ENCODE assay signal across 13 mouse cellular contexts in the genomic region with DNA sequence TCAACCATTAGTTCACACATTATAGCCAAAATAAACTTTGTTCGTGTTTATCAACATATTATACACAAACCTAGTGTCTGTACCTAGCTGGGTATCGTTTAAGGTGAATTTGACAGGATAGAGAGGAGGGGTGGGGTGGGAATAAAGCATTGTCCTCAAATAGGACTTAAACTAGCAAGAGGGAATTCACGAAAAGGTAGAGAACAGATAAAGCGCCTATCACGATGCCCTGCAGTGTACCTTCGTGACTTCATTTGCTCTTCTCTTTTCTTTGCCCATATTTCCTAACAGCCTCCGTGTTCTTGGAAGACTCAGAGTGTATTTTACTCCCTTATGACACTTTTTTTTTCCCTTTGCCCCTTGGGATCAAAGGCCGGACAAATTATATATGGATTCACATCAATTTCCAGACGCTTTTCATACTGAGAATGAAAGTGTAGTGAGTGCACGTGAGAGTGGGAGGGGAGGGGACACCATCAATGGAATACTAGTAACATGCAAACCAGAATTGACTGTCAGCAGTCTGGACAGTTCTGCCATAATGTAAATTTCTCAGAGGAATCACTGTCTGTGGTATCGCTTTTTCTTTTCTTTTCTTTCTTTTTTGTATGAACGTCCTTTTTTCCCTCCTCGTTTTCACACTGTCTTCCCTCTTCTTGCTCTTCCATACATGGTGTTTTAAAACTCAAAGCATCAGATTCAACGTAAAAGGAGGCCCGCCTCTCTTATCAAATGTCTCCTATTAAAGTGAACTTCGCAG. TPM values are rescaled to one million over a fixed set of nuclear protein-coding genes. Genes with fewer than 3 reads are reported as not detected.
DNase-seq lines count a peak whose midpoint lies in the region; ATAC-seq and TF ChIP-seq lines count a peak whose summit lies in the region.
"Had no signal": no experiment of that assay in that cellular context is flagged by ENCODE, and none has a peak within 500 bp of the region (broad histone marks: within the 10 kb centered on the region; RNA-seq: fewer than 3 reads in every experiment).

No protein-coding gene starts in this region.

- no peak overlapping the region for H3K27ac ChIP-seq in hindbrain, embryonic 14.5 days
- no peak overlapping the region for H3K27ac ChIP-seq in hindbrain, embryonic 12.5 days
- no peak overlapping the region for H3K27ac ChIP-seq in embryonic fibroblast, embryonic 13.5 days (ENCODE audit: insufficient read depth, low read length)
- H3K27ac ChIP-seq in midbrain, embryonic 14.5 days (replicated peaks; ENCODE audit: low read depth, low read length), result 0 out of 2 replicates have a peak overlapping the region, but pooled peaks have one; percentile 37
- H3K27ac ChIP-seq: kidney, postnatal 0 days had no signal

- 5% methylated on average over 16 of the region's 16 CpGs for whole genome bisulfite sequencing in hindbrain, embryonic 14.5 days
- 3% methylated on average over 16 of the region's 16 CpGs for WGBS in hindbrain, embryonic 12.5 days
- 4% methylated on average over 16 of the region's 16 CpGs for WGBS in midbrain, embryonic 14.5 days

- H3K27me3 ChIP-seq in hindbrain, embryonic 14.5 days (ENCODE audit: control insufficient read depth, insufficient read depth, low read length), result peaks cover 95% of the 10 kb centered on the region
- H3K27me3 ChIP-seq in hindbrain, embryonic 12.5 days, result peaks cover 79% of the 10 kb centered on the region
- H3K27me3 ChIP-seq in midbrain, embryonic 14.5 days (ENCODE audit: control insufficient read depth, insufficient read depth, low read length), result peaks cover 51% of the 10 kb centered on the region

- no peak for DNase-seq in hindbrain, embryonic 14.5 days (ENCODE audit: low spot score)
- DNase-seq in embryo, embryonic 11 days, result peak; percentile 25
- DNase-seq in midbrain, embryonic 14.5 days, result peak; percentile 47
- no peak for DNase-seq in adrenal gland, postnatal 25 days
- no peak for DNase-seq in liver
- DNase-seq in gastrocnemius, postnatal 25 days, result no peak
- DNase-seq: lung, postnatal 14 days had no signal

- peaks cover 12% of the 10 kb centered on the region; the same call in 1 of the 2 replicates for H3K4me1 ChIP-seq in hindbrain, embryonic 14.5 days (replicated peaks; ENCODE audit: control insufficient read depth, insufficient read depth, low read length)
- H3K4me1 ChIP-seq in hindbrain, embryonic 12.5 days, result peaks cover 15% of the 10 kb centered on the region
- H3K4me1 ChIP-seq in embryonic fibroblast, embryonic 13.5 days (ENCODE audit: control insufficient read depth, insufficient read depth, low read length), result no peaks in the 10 kb centered on the region
- peaks cover 22% of the 10 kb centered on the region for H3K4me1 ChIP-seq in midbrain, embryonic 14.5 days (ENCODE audit: control insufficient read depth, insufficient read depth, low read length)

- H3K4me3 ChIP-seq in hindbrain, embryonic 14.5 days (replicated peaks; ENCODE audit: low read length), result no peak overlapping the region
- H3K4me3 ChIP-seq in hindbrain, embryonic 12.5 days, result no peak overlapping the region
- H3K4me3 ChIP-seq in embryonic fibroblast, embryonic 13.5 days (ENCODE audit: insufficient read depth, low read length), result peak overlapping the region; percentile 10; the same call in 1 of the 2 replicates
- peak overlapping the region; percentile 51 for H3K4me3 ChIP-seq in midbrain, embryonic 14.5 days (replicated peaks; ENCODE audit: low read depth, low read length)

- ATAC-seq in hindbrain, embryonic 14.5 days (ENCODE audit: low FRiP score), result no peak
- ATAC-seq in hindbrain, embryonic 12.5 days (ENCODE audit: low FRiP score), result no peak
- ATAC-seq in midbrain, embryonic 14.5 days (ENCODE audit: low FRiP score, low TSS enrichment), result no peak

- H3K9ac ChIP-seq in hindbrain, embryonic 14.5 days, result no peak overlapping the region
- H3K9ac ChIP-seq in hindbrain, embryonic 12.5 days, result no peak overlapping the region
- peak overlapping the region; percentile 72; the same call in 1 of the 2 replicates for H3K9ac ChIP-seq in midbrain, embryonic 14.5 days (replicated peaks; ENCODE audit: low read length)

- H3K36me3 ChIP-seq in hindbrain, embryonic 14.5 days (replicated peaks; ENCODE audit: control insufficient read depth, insufficient read depth), result no peaks in the 10 kb centered on the region
- H3K36me3 ChIP-seq in hindbrain, embryonic 12.5 days, result no peaks in the 10 kb centered on the region
- no peaks in the 10 kb centered on the region for H3K36me3 ChIP-seq in midbrain, embryonic 14.5 days (ENCODE audit: control insufficient read depth, insufficient read depth, low read length)

- H3K9me3 ChIP-seq in hindbrain, embryonic 14.5 days (ENCODE audit: control insufficient read depth, low read length), result no peaks in the 10 kb centered on the region
- no peaks in the 10 kb centered on the region for H3K9me3 ChIP-seq in hindbrain, embryonic 12.5 days (replicated peaks)
- no peaks in the 10 kb centered on the region for H3K9me3 ChIP-seq in midbrain, embryonic 14.5 days (ENCODE audit: control insufficient read depth, low read length)

- no peak for TF ChIP-seq CTCF in embryonic fibroblast, embryonic 13.5 days (IDR thresholded peaks at IDR 0.05; ENCODE audit: borderline replicate concordance, insufficient read depth, low read length)

- TF ChIP-seq POLR2A in embryonic fibroblast, embryonic 13.5 days (IDR thresholded peaks at IDR 0.05; ENCODE audit: low read depth, low read length), result no peak

- H3K4me2 ChIP-seq in hindbrain, embryonic 14.5 days (replicated peaks), result peak overlapping the region; percentile 75
- no peak overlapping the region for H3K4me2 ChIP-seq in hindbrain, embryonic 12.5 days (replicated peaks)
- peak overlapping the region; percentile 80 for H3K4me2 ChIP-seq in midbrain, embryonic 14.5 days (ENCODE audit: low read length)

RNA-seq across cellular contexts. Expression of a gene that starts 8.8 kb away (rescaled TPM):
- polyA plus RNA-seq in hindbrain, embryonic 14.5 days (2014; fragmentation: Nextera tagmentation; extraction: Ambion mirVana), result 32.7 and 34.8 TPM in 2 replicates
- polyA plus RNA-seq in hindbrain, embryonic 12.5 days (2016; fragmentation: Nextera tagmentation; extraction: Ambion mirVana), result 40.3 and 40.7 TPM in 2 replicates
- 36.5 and 44.9 TPM in 2 replicates for polyA plus RNA-seq in embryonic fibroblast, embryonic 13.5 days (2011; ENCODE audit: insufficient read length, low read depth, missing spikeins)
- 42.2 and 50.9 TPM in 2 replicates for polyA plus RNA-seq in midbrain, embryonic 14.5 days (2014; fragmentation: Nextera tagmentation; extraction: Ambion mirVana)
- 33.5 and 34.8 TPM in 2 replicates for total RNA-seq in adrenal gland, postnatal 25 days (2021)
- 10 to 100 TPM; 11.7 to 14.0 TPM for total RNA-seq in gastrocnemius, postnatal 25 days (2021)

RNA-seq across cellular contexts. Expression of a gene that starts 9.2 kb away (rescaled TPM):
- 26.3 and 27.5 TPM in 2 replicates for polyA plus RNA-seq in hindbrain, embryonic 14.5 days (2014; fragmentation: Nextera tagmentation; extraction: Ambion mirVana)
- polyA plus RNA-seq in hindbrain, embryonic 12.5 days (2016; fragmentation: Nextera tagmentation; extraction: Ambion mirVana), result 40.6 and 42.4 TPM in 2 replicates
- polyA plus RNA-seq in embryonic fibroblast, embryonic 13.5 days (2011; ENCODE audit: insufficient read length, low read depth, missing spikeins), result 22.3 and 46.0 TPM in 2 replicates
- polyA plus RNA-seq in midbrain, embryonic 14.5 days (2014; fragmentation: Nextera tagmentation; extraction: Ambion mirVana), result 61.8 and 74.7 TPM in 2 replicates
- total RNA-seq in adrenal gland, postnatal 25 days (2021), result 1.1 and 2.0 TPM in 2 replicates
- 1 to 10 TPM; 1.7 to 4.9 TPM for total RNA-seq in gastrocnemius, postnatal 25 days (2021)
- total RNA-seq: granulocyte monocyte progenitor cell, adult 5-6 weeks; layer of hippocampus, postnatal 25 days; liver, adult 2 months had no signal
- polyA plus RNA-seq: liver, adult 2 months had no signal

Comparison
In these comparisons a context has a peak if more than half of its experiments do, and no peak if none do; other contexts are left out.
1. DNase-seq: peak in embryo, embryonic 11 days (single experiment) and midbrain, embryonic 14.5 days (single experiment); none in hindbrain, embryonic 14.5 days (single experiment), adrenal gland, postnatal 25 days (single experiment), liver (single experiment) and gastrocnemius, postnatal 25 days (single experiment).
2. H3K4me3 ChIP-seq: peak in embryonic fibroblast, embryonic 13.5 days (single experiment) and midbrain, embryonic 14.5 days (single experiment); none in hindbrain, embryonic 14.5 days (single experiment) and hindbrain, embryonic 12.5 days (single experiment).